Mouse (Mus musculus): Measurements from ENCODE around the gene Gm45021. TPM values are rescaled to one million over a fixed set of nuclear protein-coding genes. Genes with fewer than 3 reads are reported as not detected.

The Gm45021 gene
- polyA plus RNA-seq (2014; fragmentation: Illumina TruSeq; extraction: RNeasy Lipid Tissue Mini Kit (QIAGEN cat#74804); ENCODE audit: low read depth, low replicate concordance): not detected

DNA sequence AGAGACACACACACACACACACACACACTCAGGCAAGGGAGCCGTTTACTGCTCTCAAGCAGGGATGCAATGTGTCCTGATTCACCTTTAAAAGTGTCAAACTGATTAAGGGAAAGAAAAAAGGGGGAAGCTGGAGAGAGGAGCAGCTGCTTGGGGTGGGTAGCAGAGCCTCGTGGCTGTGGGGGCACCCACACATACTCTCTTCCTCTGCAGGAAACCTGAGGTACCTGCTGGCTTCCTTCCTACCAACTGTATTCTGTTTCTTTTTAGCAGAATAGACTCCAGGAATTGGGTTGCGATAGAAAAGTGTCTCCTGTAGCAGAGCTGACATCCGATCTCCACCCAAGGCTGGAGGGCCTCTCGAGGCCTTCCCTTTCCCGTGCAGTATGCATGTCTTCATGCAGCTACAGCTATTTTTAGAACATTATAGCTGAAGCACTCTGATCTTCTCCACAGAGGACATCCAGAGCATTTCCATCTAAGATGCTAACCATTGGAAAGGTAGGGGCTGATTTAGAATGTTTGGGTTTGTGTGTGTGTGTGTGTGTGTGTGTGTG, at the start of gene Gm45021:
TSS of gene Gm45021 (plus strand) at position 417 of the 557 bp plus-strand sequence.

DNA sequence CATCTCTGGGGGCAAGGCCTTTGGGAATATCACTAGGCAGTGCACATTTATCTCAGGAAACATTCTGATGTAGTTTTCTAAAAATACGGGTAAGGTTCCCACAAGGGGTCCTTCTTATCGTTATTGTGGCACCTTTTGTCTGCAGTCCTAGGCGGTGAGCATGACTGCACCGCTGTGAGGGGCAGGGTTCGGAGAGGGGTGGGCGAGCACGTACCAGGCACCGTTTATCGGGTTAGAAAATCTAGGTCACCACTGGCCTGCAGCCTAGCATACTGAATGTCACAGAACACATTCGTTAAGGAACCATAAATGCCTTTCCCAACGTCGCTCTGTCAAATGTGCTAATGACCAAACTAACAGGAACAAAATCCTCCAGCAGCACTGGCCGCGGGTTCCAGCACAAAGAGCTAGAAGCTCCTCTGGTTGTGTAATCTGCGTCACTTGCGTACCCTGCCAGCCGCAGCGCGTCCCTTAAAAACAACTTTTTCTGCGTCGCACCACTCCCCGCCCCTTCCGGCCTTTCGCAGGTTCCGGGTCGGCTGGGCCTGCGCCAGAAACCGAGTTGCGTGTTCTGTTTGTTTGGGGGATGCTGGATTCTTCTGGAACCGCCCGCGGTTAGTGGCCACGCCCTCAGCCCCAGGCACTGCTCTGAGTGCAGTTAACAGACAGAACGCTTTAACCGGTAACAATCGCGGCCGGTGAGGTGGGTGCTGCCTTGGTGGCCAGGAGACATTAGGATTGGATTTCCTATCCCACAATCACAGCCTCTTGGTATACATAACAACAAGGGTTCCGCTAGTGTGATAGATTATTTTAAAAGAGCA, 34.9 kb upstream of the Gm45021 start, which contains the start of gene Lrrc61:
TSS of gene Lrrc61 (plus strand) at position 517 of the 824 bp plus-strand sequence.

DNA sequence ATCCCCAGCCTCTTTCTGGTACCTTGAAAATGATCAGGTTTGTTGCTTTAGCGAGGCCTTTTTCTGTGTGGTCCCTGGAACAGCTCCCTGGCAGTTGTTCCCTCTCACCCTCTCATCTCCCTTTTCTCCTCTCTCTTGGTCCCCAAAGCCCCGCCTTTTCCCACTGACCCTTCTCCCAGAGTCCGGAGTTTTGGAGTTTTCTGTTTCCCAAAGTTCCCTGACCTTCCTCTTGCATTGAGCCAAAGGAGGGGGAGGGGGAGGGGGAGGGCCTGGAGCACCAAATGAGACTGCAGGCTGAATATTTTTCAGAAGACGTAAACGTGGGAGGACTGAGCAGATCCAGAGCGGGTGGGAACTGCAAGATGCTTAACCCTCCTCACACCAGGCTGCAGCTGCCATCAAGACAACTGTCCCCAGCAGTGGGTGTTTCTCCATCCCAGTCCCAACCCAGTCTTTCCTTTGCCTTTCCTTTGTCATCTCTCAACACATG, 16.8 kb upstream of the Gm45021 start, which contains the start of gene Rarres2:
TSS of gene Rarres2 (minus strand) at position 218 of the 490 bp plus-strand sequence.

DNA sequence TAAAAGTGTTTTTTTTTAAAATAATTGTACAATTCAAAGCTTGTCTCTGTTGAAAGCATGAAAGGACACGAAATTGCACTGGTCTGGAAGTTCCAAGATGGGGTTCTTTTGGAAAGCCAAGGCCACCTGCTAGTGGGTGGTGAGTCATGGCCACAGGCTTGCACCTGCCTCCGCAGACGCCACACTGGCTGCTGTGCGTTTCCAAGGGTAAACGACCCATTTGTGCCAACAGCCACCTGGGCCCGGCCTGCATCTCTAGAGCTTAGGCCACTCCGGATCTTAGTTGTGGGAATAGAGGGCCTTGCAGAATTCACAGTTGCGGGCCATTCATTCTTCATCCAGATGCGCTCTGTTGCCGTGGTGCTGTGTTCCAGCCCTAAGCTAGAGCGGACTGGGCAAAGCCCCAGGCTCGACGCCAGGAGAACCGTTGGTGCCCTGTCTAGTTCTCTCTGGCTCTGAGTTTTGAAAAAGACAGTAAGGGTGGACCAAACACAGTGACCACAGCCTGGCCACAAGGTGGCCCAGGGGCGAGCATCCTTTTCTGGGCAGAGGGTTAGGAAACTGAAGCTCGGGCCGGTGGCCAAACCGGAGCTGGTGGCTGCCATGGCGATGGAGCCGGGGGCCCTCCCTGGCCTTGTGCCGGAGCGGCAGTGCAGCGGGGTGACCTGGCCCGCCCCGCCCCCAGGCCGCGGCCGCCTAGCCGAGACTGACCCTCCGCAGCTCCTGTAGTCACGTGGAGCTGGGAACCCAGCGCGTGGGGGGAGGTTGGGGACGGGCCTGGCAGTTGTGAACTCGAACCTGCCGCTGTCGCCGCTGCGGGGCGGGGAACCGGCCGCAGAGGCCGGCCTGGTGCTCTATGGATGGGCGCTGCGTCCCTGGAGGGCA, 4.0 kb downstream of the Gm45021 start, which contains the start of the genes Repin1 and Gm44965:
TSS of gene Repin1 (plus strand) at position 726 of the 885 bp plus-strand sequence.
TSS of gene Gm44965 (plus strand) at position 784 of the 885 bp plus-strand sequence.

DNA sequence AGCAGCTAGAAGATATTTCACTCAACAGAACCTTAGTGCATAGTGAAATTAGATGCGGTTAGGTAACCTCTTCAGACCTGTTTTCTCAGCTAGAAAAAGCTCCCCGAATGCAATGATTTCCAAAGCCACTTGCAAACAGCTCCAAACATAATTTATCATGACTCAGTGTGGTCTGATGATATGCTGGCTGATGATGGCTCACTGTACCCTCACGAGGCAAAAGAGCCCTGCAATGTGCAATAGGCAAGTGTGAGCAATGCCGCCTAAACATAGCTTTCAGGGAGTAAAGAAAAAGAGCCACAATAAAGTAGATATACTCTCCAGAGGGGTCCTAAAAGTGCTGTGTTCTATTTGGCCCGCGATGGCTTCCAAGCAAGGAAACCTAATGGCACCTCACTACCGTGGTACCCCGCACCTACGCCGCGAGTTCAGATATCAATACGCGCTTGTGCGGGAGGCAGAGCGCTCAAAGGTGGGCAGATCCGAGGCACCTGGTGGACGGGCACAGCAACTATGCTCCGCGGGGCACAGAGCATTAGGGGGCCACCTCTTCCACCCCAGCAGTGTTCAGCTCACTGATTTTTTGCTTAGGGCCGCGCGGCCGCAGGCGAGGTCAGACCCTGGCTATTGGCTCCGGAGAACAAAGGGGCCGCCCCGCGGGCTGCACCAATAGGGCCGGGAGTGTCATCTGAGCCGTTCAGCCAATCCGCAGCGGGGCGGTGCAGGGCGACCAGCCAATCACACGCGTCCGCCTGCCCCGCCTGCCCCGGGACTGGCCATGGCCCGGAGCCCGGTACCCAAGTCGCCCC, 12.1 kb downstream of the Gm45021 start, which contains the start of gene Zfp775:
TSS of gene Zfp775 (plus strand) at position 793 of the 809 bp plus-strand sequence.

DNA sequence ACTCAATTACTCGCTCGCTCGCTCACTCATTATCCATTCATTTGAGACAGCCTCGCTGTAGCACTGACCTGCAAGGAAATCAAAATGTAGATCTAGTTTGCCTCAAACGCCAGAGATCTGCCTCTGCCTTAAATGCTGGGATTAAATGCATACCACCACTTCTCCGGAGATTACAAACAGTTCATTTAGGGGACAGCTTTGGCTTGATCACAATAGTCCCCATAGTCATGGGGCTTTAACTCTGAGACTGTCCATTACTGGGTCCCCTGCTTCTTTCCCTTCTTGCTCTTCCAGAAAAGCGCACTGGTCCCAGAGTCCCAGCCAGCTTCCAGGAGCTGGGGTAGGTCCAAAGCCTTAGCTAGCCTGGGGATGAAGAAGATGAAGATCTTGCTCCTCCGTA, 37.1 kb downstream of the Gm45021 start, which contains the start of gene AI854703:
TSS of gene AI854703 (plus strand) at position 301 of the 400 bp plus-strand sequence.

DNA sequence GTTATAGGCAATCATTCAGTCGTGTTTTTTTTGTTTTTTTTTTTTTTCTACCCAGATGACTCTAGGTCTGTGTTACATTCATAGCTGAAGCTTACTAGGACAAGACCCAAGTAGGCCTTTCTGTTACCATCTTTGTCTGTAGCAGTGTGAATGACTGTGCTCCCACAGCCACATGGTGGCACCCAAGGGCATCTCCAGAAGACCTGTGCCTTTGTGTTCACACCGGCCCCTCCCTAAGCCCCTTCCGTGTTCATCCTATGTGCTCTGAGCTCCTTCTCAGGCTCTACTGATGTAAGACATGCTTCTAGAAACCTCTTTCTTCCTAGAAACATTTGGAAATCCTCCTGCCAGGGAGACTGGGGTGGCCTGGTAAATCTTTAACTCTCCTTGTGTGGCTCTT, 57.6 kb downstream of the Gm45021 start, which contains the start of gene Gimap8:
TSS of gene Gimap8 (plus strand) at position 240 of the 400 bp plus-strand sequence.

Other genes with a start within 250 kb of the Gm45021 start
- 3.2 TPM for gene Krba1, start 194.0 kb upstream of the Gm45021 start, polyA plus RNA-seq (2014; fragmentation: Illumina TruSeq; extraction: RNeasy Lipid Tissue Mini Kit (QIAGEN cat#74804); ENCODE audit: low read depth, low replicate concordance)
- 15.8 TPM for gene Zfp467, start 143.8 kb upstream of the Gm45021 start, polyA plus RNA-seq (2014; fragmentation: Illumina TruSeq; extraction: RNeasy Lipid Tissue Mini Kit (QIAGEN cat#74804); ENCODE audit: low read depth, low replicate concordance)
- gene Sspo, start 141.4 kb upstream of the Gm45021 start, polyA plus RNA-seq (2014; fragmentation: Illumina TruSeq; extraction: RNeasy Lipid Tissue Mini Kit (QIAGEN cat#74804); ENCODE audit: low read depth, low replicate concordance): not detected
- gene Atp6v0e2, start 52.0 kb upstream of the Gm45021 start, polyA plus RNA-seq (2014; fragmentation: Illumina TruSeq; extraction: RNeasy Lipid Tissue Mini Kit (QIAGEN cat#74804); ENCODE audit: low read depth, low replicate concordance): 31.2 TPM
- 6.0 TPM for gene Lrrc61, start 34.8 kb upstream of the Gm45021 start, polyA plus RNA-seq (2014; fragmentation: Illumina TruSeq; extraction: RNeasy Lipid Tissue Mini Kit (QIAGEN cat#74804); ENCODE audit: low read depth, low replicate concordance)
- gene Rarres2, start 16.8 kb upstream of the Gm45021 start, polyA plus RNA-seq (2014; fragmentation: Illumina TruSeq; extraction: RNeasy Lipid Tissue Mini Kit (QIAGEN cat#74804); ENCODE audit: low read depth, low replicate concordance): 4.4 TPM
- 8.8 TPM for gene Repin1, start 4.3 kb downstream of the Gm45021 start, polyA plus RNA-seq (2014; fragmentation: Illumina TruSeq; extraction: RNeasy Lipid Tissue Mini Kit (QIAGEN cat#74804); ENCODE audit: low read depth, low replicate concordance)
- gene Gm44965, start 4.3 kb downstream of the Gm45021 start, polyA plus RNA-seq (2014; fragmentation: Illumina TruSeq; extraction: RNeasy Lipid Tissue Mini Kit (QIAGEN cat#74804); ENCODE audit: low read depth, low replicate concordance): not detected
- gene Zfp775, start 12.5 kb downstream of the Gm45021 start, polyA plus RNA-seq (2014; fragmentation: Illumina TruSeq; extraction: RNeasy Lipid Tissue Mini Kit (QIAGEN cat#74804); ENCODE audit: low read depth, low replicate concordance): 0.32 TPM
- 3.0 TPM for gene AI854703, start 37.2 kb downstream of the Gm45021 start, polyA plus RNA-seq (2014; fragmentation: Illumina TruSeq; extraction: RNeasy Lipid Tissue Mini Kit (QIAGEN cat#74804); ENCODE audit: low read depth, low replicate concordance)
- 46.0 TPM for gene Gimap8, start 57.6 kb downstream of the Gm45021 start, polyA plus RNA-seq (2014; fragmentation: Illumina TruSeq; extraction: RNeasy Lipid Tissue Mini Kit (QIAGEN cat#74804); ENCODE audit: low read depth, low replicate concordance)
- 44.6 TPM for gene Gimap9, start 86.5 kb downstream of the Gm45021 start, polyA plus RNA-seq (2014; fragmentation: Illumina TruSeq; extraction: RNeasy Lipid Tissue Mini Kit (QIAGEN cat#74804); ENCODE audit: low read depth, low replicate concordance)
- gene Gimap4, start 94.9 kb downstream of the Gm45021 start, polyA plus RNA-seq (2014; fragmentation: Illumina TruSeq; extraction: RNeasy Lipid Tissue Mini Kit (QIAGEN cat#74804); ENCODE audit: low read depth, low replicate concordance): 123 TPM
- 57.0 TPM for gene Gimap6, start 118.6 kb downstream of the Gm45021 start, polyA plus RNA-seq (2014; fragmentation: Illumina TruSeq; extraction: RNeasy Lipid Tissue Mini Kit (QIAGEN cat#74804); ENCODE audit: low read depth, low replicate concordance)
- gene Gm28053, start 129.0 kb downstream of the Gm45021 start, polyA plus RNA-seq (2014; fragmentation: Illumina TruSeq; extraction: RNeasy Lipid Tissue Mini Kit (QIAGEN cat#74804); ENCODE audit: low read depth, low replicate concordance): not detected
- gene Gimap7, start 129.0 kb downstream of the Gm45021 start, polyA plus RNA-seq (2014; fragmentation: Illumina TruSeq; extraction: RNeasy Lipid Tissue Mini Kit (QIAGEN cat#74804); ENCODE audit: low read depth, low replicate concordance): not detected
- 2.9 TPM for gene Gimap1, start 149.4 kb downstream of the Gm45021 start, polyA plus RNA-seq (2014; fragmentation: Illumina TruSeq; extraction: RNeasy Lipid Tissue Mini Kit (QIAGEN cat#74804); ENCODE audit: low read depth, low replicate concordance)
- gene Gimap5, start 156.6 kb downstream of the Gm45021 start, polyA plus RNA-seq (2014; fragmentation: Illumina TruSeq; extraction: RNeasy Lipid Tissue Mini Kit (QIAGEN cat#74804); ENCODE audit: low read depth, low replicate concordance): 5.1 TPM
- 1.5 TPM for gene Gimap3, start 181.2 kb downstream of the Gm45021 start, polyA plus RNA-seq (2014; fragmentation: Illumina TruSeq; extraction: RNeasy Lipid Tissue Mini Kit (QIAGEN cat#74804); ENCODE audit: low read depth, low replicate concordance)

Data from kidney, adult 10 weeks (tissue).